Mouse (Mus musculus) kidney, adult 2 months (tissue): ENCODE measurements at regions not wholly inside any gene's neighbourhood (a gene's known extent, or its start where the extent isn't known, plus 50 kb on each side); places are given as distances from the start of the nearest gene placed in this dataset.

Experiments
- CTCF ChIP-seq: fragments of 200-500 bp; conservative IDR thresholded peaks from 2 replicates; pipeline ENCODE4 v1.5.1; 2011; ENCODE audit warnings: low read depth, mild to moderate bottlenecking, control low read depth, low read length, moderate library complexity, mixed read lengths; ENCODE audit not compliant: insufficient read depth, insufficient read length
- POLR2A ChIP-seq: fragments of 200-500 bp; IDR thresholded peaks from one replicate; pipeline ENCODE4 v1.6.1; 2011; ENCODE audit warnings: low read depth, low read length, control low read depth

- TF ChIP-seq POLR2A (no peak), CTCF (no peak)
Observed at GRCm38 (mm10) chr10:57037641-57038040, 448.5 kb upstream of the Hsf2 start.
